Mouse (Mus musculus): ENCODE results near the gene Mvb12b. TPM values are rescaled to one million over a fixed set of nuclear protein-coding genes. Genes with fewer than 3 reads are reported as not detected.
A peak's percentile ranks its signal among the peaks of the same experiment; 100 is the strongest.

Gene Mvb12b
- total RNA-seq, 2 experiments from 2014 or later = 83.9 to 86.7 TPM

DNA sequence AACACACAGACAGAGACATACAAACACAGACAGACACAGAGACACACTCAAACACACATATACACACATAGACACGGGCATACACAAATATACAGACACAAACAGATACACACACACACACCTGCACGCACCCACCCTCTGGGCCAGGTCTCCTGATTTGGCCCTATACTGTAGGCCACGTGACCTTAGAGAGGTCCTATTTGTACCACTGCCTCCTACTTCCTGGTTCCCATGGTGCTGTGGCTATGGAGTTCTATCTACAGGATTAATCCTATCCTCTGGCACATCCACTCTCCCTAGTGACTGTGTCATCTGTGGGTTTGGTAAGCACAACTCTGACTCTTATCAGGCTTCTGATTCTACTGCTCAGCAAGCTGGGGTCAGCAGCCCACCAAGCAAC lies 67.3 kb downstream of the Mvb12b start:
- intact Hi-C loops (cut with DNase I) = loop anchor here (5.0 kb wide), 3 partner anchors 57 to 822 kb away; no protein-coding TSS in a partner anchor
- no peak for DNase-seq (ENCODE audit: low spot score in 2 of 2)

DNA sequence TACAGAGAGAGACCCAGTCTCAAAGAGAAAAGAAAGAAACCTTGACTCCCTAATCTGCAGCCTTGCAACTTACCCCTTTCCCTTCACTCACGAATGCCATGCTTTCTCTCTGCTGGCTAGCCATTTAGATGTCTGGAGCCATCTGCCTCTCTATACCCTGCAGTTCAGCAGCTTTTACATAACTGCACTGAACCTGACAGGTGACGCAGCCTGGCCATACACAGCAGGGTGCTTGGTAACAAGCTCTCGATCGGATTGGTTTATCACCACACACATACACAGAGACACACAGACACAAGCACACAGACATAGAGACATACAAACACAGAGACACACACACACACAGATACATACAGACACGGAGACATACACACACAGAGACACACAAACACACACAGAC lies 67.7 kb downstream of the Mvb12b start:
- no peak for DNase-seq (ENCODE audit: low spot score in 2 of 2)
- intact Hi-C loops (cut with DNase I) = loop anchor here (5.0 kb wide), 3 partner anchors 57 to 822 kb away; no protein-coding TSS in a partner anchor

DNA sequence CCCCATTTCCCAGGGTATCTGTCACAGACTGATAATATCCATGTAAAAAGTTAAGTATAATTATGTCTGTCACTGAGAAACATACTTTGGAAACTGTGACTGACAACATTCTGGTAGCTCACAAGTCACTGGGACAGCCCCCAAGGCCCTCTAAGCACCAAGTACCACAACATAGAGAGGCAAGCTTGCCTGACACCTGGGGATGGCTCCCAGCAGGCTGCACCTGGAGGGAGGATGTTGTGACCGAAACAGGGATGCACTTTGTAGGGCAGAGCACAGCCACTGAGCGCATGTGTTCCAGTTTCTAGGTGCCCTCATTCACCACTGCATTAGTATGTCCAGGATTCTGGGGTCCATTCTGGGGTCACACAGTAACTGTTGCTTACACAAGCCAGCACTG lies 69.4 kb downstream of the Mvb12b start:
- intact Hi-C loops (cut with DNase I) = no loop called here
- no peak for DNase-seq (ENCODE audit: low spot score in 2 of 2)

DNA sequence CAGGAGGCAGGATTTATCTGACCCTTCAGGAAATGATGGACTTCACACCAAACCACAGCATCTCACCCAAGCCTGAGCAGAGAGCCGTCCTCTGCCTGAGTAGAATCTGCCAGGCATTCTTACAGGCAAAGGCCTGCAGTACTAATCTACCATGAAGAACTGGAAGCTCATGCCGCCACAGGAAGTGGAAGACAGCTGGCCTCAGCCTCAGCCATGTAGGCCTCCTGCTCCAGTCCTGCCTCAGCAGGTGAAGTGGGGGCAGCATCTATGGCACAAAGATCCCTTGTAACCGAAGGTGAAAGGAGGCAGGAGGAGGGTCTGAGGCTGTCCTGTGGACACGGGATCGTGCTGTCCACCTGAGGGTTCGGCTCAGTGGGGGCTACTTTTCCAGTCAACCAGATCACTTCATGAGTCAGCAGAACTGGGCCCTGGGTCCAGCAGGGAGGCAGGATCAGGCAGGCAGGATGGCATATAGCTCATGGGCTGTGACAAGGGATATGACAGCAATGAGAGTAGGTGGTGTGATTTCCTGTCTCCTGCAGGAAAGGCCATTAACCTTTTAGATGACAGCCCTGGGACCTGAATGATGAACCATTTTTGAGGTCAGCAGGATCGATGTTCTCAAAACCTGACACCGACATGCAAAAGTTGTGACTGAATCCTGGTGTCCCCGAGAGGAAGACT lies 69.9 kb downstream of the Mvb12b start:
- intact Hi-C loops (cut with DNase I) = no loop called here
- DNase-seq (ENCODE audit: low spot score in 2 of 2) = no peak

DNA sequence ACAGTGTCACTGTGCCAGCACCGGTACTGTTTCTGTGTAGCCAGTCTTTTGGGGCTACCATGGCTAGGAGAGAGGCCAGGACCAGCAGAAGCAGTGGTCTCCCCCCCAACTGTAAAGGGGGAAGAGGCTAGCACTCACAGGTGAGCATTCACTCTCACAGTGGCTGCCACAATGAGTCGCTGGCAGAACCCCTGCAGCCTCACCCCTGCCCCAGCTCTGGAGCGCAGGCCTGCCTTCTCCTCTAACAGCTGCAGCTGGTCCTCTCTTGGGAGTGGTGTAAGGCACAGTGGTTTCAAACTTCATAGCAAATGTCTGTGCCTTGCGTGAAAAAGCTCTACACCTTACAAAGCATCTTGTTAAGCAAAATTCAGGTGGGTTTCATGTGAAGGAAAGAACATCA lies 70.7 kb downstream of the Mvb12b start:
- no peak for DNase-seq (ENCODE audit: low spot score in 2 of 2)

DNA sequence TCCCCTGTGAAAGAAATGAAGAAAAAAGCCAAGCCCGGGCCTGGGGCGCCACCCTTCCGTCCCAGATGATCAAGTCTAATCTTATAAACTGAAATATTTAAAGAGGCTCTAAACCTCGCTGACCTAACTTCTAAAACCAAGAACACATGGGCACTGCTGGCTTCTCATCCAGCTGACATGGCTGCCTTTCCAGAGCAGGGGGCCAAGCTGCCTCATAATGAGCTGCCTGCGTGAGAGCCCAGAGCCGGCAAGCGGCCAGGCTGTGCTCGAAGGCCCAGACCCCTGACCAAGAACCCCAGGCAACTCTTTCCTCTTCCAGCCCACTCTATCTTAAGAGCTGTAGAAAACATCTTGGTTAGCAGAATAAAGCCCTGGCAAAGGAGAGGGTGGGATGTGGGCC lies 73.2 kb downstream of the Mvb12b start:
- no peak for DNase-seq (ENCODE audit: low spot score in 2 of 2)
- intact Hi-C loops (cut with DNase I) = loop anchor here (5.0 kb wide), 1 partner anchor 62 kb away; no protein-coding TSS in a partner anchor

More for the DNA sequence above, 70.7 kb downstream of the Mvb12b start:
- intact Hi-C loops (cut with DNase I) = no loop called here

DNA sequence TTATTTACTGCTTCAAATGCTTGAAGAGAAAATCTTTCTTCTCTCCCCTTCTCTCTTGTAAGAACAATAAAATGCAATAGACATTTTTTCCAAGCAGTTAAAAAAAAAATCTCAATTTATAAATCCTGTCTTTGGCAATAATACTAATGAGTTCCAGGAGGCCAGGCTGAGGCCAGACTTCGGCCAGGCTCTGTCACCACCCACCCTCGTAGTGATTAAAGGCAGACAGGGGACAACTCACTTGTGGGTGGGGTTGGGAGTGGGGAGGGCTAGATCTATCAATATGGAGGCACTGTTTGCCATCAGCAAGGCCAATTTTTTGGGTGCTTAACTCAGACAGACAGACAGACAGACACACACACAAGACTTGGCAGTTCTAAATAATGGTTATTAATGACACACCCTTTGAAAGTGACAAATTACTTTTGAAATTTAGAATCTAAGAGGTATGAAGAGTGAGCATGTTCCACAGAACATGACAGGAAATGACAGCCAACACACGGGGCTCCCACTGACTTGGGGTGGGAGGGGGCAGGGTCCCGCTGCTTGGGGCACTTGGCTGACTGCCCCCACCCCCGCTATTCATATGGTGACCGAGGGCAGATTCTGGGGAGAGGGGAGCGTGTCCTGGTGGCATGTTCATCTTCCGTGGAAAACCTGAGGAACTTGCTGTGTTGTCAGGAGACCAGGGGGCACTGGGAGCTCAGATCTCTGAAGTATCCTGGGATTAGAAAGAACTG lies 74.1 kb downstream of the Mvb12b start:
- no peak for DNase-seq (ENCODE audit: low spot score in 2 of 2)
- intact Hi-C loops (cut with DNase I) = loop anchor here (5.0 kb wide), 1 partner anchor 61 kb away; no protein-coding TSS in a partner anchor

DNA sequence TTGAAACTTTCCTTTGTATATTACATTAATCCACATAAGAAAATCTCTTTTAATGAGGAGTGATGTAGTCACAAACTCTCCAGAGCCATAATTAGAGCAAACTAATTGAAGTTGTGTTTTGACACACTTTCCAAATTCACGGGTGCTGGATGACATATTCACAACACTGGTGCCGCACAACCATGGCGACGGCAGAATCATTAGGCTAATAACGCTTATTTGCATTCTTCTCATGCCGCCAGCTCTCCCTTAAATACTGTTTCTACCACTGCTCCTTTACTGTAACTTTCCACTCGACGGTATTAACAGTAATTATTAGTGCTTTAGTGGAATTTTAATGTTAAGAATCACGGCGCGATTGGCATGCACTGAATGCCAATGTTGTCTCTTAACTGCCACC lies 74.8 kb downstream of the Mvb12b start:
- intact Hi-C loops (cut with DNase I) = loop anchor here (5.0 kb wide), 1 partner anchor 61 kb away; no protein-coding TSS in a partner anchor
- no peak for DNase-seq (ENCODE audit: low spot score in 2 of 2)

DNA sequence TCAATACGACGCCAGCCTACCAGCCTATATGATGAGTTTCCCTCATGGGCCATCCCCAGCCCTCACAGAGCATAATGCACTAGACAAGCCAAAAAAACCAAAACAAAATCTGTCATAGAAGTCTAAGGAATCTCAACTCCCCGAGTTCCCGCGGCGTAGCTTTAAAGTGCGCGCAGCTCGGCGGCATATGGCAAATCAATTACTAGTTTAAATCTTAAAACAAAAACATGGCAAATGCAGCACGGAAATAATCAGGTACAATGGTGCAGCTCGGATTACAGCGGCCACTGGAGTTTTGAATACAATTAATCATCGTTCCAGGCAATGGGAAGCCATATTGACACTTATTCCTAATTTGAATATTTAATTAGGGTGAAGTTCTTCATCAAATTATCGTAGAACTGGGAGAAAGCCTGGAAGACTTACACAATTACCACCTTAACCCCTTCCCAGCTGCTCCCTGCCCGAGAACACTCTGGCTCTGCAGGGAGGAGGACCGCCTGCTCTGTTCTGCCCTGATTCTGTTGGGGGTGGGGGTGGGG lies 76.3 kb downstream of the Mvb12b start:
- DNase-seq (ENCODE audit: low spot score in 2 of 2) = no peak
- intact Hi-C loops (cut with DNase I) = loop anchor here (5.0 kb wide), 1 partner anchor 59 kb away; no protein-coding TSS in a partner anchor

DNA sequence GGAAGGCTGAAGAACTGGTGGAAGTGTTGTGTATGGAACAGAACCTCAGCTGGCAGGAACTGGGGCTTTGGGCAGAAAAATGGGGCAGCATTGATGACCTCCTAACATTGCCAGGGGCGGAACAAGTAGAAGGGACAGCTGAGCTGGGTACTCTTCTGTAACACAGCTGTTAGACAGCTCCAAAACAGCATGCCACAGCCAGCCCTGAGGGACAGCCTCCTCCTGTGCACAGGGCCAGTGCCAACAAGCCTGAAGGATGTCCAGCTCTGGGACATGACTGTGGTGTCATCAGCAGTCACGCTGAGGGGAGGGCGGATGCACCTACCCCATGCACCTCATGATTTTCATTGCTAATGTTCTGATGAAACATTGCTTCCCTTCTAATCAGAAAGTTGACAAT lies 78.7 kb downstream of the Mvb12b start:
- no peak for DNase-seq (ENCODE audit: low spot score in 2 of 2)
- intact Hi-C loops (cut with DNase I) = no loop called here

DNA sequence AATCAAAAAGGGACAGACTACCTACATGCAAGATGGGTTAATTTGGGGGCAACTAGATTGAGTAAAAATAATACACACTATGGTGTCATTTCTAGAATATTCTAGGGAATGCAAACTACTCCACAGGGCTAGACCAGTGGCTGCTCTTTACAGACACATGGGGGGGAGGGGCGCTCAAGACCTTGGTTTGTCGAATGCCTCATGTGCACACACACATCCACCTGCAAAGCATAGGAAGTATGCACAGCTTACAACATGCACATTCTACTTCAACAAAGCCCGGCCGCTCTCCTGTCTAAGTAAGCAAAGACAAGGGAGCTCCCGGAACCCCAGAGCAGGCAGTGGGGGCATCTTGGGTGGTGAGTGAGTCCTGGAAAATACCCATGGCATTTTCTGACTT lies 79.7 kb downstream of the Mvb12b start:
- intact Hi-C loops (cut with DNase I) = no loop called here
- no peak for DNase-seq (ENCODE audit: low spot score in 2 of 2)

DNA sequence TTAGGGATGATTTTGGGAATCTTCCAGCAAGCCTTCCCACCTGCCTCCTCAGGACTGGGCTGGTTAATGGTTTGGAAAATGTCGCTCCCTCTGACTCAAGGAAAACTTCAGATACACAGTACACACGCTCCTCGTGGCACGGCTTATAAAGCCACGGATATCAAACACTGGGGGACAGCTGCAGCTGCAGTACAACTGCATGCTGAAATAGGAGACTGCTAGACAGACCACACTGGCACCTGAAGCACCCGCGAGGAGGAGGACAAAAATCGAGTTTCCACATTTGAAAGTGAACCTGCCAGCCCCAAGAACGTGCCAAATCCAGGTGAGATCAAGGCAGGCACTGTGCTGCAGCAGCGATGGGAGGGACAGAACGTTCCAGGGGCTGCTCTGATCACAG lies 82.1 kb downstream of the Mvb12b start:
- no peak for DNase-seq (ENCODE audit: low spot score in 2 of 2)
- intact Hi-C loops (cut with DNase I) = no loop called here

DNA sequence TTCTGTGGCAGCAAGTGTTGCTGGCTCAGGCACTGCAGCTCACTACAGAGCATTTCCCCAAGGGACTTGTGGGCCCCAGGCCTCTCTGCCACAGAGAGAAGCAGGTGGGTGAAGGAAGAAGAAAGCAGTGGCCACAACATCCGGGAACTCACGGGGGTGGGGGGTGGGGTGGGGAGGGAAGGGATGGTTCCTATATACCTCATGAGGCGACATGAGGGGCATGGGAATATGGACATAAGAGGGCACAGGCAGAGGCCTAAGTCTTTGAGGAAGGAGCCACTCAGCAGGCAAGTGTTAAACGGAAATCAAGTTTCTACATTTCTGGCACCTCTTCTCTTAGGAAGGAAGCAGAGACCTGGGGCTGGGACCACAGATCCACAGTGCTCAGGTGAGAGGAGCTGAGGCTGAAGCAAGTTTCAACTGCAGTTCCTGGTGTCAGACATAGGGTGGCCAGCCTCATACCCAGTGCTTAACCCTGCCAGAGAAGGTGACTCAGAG lies 84.0 kb downstream of the Mvb12b start:
- intact Hi-C loops (cut with DNase I) = no loop called here
- DNase-seq (ENCODE audit: low spot score in 2 of 2) = no peak

DNA sequence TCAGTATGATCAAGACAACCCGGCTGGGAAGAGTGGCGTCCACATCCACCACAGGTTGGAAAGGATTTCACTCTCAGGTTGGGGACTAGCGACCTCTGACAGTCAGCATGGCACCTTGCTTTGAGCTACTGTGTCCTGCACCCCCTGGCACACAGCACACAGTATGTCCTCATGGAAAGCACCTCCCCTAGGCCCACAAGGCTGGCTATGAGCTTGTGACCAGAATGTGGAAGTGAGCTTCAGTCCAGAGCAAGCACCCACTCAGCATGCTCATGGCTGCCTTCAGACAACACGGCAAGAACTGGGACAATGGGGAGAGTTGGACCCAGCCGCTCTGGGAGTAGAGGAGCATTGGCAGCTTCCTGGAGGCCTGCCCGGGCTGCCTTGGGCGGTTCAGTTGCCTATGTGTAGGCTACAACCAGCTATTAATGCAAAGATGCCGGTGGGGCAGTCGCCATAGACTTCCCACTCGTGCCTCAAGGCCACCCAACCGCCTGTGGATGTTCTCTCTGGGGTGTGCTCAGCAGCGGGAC lies 84.6 kb downstream of the Mvb12b start:
- intact Hi-C loops (cut with DNase I) = no loop called here
- DNase-seq (ENCODE audit: low spot score in 2 of 2) = no peak

DNA sequence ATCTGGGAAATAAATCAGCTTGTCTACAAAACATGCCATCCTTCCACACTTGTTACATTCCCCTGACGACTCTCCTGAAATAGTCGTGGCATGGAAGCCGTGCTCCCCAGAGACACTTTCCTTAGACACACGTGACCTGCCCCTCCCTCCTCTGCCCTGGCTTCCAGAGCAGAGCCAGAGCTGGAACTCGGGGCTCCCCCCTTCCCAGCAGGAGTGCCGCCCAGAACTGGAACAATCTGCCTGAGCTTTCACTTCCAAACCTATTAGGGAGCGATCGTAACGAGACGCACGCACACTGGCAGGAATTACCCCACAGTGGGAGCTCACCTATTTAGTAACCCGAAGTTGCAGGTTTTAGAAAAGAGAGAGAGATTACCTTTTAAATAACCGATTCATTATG lies 86.0 kb downstream of the Mvb12b start:
- no peak for DNase-seq (ENCODE audit: low spot score in 2 of 2)
- intact Hi-C loops (cut with DNase I) = no loop called here

DNA sequence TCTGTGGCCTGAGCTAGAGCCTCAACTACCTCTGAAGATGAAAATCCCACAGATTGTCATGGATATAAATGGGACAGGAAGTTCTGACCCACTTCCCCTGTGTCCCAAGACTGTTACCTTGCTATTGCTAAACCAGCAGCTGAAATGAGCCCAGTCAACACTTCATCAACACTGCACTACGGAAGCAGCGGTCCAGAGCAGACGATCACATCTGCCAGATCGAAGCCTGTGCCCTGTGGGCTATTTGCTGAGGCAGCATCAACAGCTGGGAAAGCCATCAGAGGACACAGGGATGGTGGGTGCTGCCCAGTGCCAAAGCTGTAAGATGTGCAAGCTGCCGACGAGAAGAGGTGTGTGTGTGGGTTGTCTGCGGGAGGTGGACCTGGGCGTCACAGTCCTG lies 86.4 kb downstream of the Mvb12b start:
- intact Hi-C loops (cut with DNase I) = no loop called here
- DNase-seq (ENCODE audit: low spot score in 2 of 2) = no peak

DNA sequence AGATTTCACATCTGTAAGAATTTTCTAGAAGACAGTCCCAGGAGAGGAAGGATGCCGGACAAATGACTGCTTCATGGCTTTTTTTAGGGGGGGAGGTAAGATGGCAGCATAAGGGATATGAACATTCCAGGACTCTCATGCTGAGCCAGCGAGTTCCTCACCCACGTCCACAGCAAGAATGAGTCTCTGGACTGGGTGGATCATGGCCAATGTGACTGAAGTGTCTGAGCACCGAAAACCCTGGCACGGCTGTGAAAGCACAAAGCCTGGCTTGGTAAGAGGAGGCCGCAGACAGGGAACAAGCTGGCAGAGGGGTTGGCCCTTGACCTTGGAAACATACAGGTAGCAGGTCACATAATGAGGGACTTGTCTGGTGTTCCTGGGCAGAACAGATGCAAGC lies 87.5 kb downstream of the Mvb12b start:
- intact Hi-C loops (cut with DNase I) = no loop called here
- DNase-seq (ENCODE audit: low spot score in 2 of 2) = peak in 1 of 2 experiments; percentile 51

DNA sequence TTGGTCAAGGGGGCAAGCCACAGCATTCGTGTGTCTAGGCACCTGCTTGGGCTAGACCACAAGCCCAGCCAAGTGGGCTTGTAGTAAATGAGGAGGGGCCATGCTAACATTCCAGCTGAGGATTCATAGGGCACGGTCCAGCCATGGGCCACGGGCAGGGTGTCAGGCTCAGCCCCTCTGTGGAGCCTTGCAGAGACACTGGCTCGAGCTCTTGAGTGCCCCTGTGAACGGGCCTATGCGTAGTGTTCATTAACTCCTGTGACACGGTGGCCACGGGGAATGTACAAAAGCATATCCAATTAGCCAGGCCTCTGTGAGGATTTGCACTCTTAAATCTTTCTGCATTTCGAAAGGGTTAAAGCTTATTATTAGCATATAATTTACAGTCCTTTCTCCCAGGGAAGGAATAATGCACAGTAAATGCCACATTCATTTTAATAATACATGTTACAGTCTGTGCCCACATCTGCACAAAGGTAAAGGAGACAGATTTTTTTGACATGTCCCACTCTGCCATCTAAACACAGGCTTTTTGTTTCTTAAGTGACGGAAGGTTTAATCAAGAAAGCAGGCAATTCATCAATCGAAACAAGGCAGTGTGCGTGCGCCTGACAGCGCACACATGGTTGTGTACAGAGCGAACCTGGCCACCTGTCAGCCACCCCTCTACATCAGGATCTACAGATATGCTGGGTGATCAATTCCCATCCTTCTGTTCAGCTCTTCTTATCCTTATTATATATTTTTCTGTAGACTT lies 91.9 kb downstream of the Mvb12b start:
- intact Hi-C loops (cut with DNase I) = no loop called here

DNA sequence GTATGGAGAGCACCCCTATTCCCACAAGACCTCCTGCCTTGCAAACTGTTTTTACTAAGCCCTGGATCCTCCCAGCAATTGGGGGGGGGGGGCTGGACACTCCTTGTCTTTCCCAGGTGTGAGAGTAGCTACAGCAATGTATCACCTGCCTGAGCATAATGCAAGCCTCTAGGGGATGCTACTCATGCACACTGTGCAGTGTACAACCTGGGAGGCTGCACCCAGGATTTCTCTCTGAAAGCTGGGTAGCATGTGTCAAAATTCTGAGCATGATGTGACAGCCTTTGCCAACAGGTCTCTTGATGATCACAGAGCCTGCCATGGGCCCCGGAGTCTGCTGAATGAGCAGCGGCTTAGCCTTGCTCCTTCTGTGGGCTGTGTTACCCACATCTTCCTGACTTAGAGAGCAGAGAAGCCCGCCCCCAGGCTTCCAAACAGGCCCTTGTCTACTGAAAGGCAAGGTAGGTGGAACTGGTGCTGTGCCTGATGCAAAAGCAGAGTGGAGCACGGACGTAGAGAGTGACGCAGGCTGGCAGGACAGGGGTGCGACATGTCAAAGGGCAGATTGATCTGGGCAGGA lies 92.7 kb downstream of the Mvb12b start:
- intact Hi-C loops (cut with DNase I) = no loop called here
- peak; percentile 57 to 81 for DNase-seq (ENCODE audit: low spot score in 2 of 2)

More for the DNA sequence above, 91.9 kb downstream of the Mvb12b start:
- no peak for DNase-seq (ENCODE audit: low spot score in 2 of 2)

Data from left cerebral cortex, postnatal 25 days (tissue).